Mouse (Mus musculus) spleen, postnatal 10 days (tissue): Measurements from ENCODE around the gene Nsmf.
A peak's percentile ranks its signal among the peaks of the same experiment; 100 is the strongest.

Experiments
- DNase-seq, 2 experiments: peaks; one replicate each; pipeline ENCODE4 v3.0.0; 2021 to 2022; ENCODE audit warnings: low spot score in 2 of 2

Gene Nsmf

DNA sequence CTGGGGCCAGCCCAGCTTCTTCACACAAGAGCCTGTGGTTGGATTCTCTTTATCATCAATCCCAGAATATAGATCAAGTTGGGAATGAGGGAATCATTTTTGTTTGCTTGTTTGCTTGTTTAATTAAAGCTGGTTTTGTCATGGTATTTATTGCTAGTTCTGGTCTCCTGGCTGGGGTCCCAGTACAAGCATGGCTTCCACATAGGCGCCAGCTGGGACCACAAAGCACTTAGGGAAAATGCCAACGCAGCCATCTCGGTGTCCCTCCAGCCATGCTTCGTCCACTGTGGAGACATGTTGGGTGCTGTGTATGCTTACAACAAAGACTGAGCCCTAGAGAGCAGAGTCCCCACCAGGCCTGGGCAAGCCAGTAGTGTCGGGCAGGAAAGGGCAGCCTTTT lies 31.4 kb downstream of the Nsmf start:
- no peak for DNase-seq

DNA sequence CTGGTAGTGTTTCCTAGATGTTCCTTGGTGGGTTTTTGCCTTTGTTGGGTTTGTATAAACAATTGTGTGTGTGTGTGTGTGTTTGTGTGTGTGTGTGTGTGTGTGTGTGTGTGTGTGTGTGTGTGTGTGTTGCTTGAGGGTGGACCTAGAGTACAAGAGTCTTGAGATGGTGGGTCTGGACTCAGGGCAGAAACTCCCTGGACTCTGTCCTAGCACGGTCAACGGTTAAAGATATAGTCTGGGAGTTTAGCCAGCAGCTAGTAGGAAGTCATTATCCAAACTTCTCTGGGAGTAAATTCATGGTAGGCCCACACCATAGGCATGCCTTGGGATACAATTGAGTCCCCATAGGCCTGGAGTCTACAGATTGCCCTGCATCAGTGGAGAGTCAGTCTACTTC lies 33.7 kb downstream of the Nsmf start:
- DNase-seq: no peak

DNA sequence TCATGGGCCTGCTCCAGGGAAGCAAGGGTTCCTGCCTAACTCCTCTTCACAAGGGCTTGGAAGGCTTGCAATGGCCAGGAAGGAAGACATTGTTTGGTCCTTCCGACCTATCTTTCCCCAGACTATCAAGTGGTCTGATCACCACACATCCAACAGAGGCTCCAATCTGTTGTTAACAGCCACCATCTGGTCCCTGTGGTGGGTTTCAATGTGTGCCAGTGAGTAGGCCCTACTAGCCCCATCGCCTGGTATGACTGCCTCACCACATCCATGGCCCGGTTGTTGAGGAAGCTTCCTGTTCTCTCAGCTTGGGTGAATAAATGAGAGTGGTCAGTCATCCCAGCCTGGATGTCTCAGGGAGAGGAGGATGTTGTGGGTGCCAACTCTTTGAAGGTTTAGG lies 34.5 kb downstream of the Nsmf start:
- no peak for DNase-seq

DNA sequence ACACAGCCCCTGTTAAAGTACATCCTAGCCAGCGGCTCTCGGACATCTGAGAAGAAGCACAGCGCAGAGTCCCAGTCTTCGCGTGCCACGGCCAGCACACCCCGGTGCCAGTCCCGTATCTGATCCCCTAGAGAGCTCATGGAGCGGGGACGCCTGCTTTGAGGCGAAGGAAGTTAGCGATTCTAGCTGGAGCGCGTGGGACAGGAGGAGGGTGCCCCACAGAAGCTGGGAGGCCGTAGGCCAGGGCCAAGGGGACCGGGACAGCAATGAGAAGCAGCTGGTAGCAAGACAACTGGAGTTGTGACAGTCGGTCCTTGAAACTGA lies 40.6 kb downstream of the Nsmf start:
- no peak for DNase-seq

DNA sequence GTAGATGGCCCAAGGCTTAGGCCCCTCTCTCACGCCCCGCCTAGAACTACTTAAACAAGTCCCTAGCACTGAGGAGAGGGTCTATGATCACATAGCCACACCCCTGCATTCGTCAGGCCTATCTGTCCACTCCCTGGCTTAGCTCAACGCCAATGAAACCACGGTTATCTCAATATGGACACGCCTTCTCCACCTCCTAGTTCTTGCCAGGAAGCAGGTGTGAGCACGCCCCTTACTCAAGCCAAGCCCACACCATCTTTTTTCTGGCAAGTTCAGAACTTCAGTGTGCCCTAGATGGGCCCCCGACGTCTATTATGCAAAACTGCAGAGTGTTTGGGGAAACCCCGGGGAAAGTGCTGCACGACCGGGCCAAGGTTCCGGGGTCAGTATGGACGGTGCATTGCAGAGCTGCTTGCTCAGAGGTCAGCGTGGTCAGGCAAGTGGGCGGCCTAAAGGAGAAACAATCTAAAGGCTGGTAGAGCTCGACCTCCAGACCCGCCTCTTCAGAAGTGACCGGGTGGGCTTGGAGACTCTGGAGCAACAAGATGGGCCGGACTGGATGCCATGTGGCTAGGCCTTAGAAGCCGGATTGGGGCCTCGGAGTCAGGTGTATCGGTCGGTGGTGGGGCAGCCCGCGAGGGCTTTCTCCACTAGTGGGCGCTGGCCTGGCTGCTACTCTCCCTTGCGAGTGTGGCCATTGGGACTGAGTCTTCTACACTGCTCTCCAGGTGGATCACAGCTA lies 41.1 kb downstream of the Nsmf start, which contains the start of gene Noxa1:
Gene Noxa1 (minus strand): TSS at position 41 of the 742 bp plus-strand sequence.
- DNase-seq: peak in 1 of 2 experiments; percentile 20

DNA sequence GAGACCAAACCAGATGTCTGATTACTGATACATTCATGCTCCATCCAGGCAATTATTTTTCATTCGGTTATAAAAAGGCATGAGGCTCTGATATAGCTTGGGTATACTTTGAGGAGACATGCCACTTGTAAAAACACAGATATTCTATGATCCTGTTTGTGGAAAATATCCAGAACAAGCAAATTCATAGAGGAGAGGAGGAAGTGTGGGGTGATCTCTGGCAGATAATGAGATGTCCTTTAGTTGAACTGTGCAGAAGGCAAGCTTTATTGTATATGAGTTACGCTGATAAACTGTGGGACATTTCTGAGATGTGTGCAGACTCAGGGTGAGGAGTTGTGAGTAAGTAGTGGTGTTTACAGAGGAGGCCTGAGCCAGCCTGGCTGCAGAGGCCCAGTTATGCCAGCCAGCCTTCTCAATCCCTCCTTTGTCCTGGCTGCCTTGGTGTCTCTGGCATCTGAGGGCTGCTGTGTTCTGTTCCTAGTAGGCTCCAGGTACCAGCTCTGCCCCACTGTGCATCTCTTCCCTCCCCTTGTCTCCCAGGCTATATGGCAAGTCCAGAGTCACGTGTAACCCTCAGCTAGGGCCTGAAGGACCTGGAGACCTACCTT lies 44.0 kb downstream of the Nsmf start:
- no peak for DNase-seq

DNA sequence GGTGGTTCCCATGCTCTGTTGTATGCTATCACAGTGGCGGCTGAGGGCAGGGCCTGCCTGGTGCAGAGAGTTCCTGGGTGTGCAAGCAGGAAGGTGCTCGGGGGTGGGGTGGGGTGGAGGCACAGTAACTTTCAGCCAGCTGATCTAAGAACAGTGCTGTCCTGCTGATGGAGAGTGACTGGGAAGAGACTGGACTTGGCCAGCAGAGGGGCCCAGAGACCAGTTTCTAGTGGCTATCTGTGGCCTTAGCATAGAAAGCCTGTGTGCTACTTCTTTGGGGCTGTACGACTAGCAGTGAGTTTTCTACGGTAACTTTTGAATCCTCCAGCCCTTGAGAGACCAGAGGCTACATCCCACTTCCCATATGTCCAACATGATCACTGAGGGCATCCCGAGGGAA lies 44.8 kb downstream of the Nsmf start:
- no peak for DNase-seq

DNA sequence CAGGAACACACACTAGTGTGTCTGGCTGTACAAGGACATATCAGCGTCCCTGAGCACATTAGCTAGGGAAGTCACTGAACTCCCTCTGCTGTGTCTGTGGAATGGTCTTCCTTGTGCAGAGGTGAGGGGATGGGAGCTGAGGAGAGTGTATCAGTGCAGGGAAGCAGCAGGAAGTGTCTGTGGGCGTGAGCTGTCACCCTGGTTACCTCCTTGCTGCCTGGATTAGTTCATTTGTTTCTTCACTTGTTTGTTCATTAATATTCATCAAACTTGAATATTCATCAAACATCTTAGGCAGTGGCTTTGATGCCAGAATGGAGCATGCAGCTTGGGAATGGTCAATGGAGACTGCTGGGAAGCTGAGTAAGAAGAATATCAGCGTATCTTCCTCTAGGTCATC lies 45.5 kb downstream of the Nsmf start:
- no peak for DNase-seq

DNA sequence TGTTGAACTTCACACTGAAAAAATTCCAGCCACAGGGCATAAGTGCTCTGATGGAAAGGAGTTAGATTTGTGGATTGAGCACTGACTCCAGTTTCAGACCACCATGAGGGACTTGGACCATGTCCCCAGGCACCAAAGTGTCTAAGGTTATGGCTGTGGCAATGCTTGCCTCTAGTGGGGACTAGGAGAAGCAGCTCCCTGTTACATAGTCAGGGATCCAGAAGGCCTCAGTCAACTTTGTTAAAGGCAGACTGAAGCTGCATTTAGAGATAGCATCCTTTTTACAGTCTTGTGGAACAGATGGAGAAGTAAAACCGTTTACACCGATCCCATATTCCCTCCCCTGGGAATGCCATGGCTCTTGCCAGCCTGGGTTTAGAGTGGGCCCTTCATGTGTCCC lies 50.0 kb downstream of the Nsmf start:
- DNase-seq: no peak

DNA sequence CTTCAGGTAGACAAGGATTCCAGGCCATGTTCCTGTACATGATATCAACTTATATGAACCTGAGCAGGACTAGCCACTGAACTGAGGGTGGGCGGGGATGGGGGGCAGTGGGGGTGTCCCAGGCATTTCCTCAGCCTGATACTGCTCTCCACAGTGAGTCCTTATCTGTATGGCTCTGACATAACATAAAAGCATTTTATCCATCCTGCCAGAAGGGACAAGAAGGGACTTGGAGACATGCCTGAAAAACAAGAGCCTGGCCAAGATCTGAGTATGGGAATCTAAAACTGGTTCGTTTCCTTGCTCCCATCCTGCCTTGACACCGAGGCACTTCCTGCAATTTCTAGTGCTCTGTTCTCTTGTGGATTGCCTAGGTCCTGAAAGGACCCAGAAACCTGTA lies 51.9 kb downstream of the Nsmf start:
- no peak for DNase-seq

DNA sequence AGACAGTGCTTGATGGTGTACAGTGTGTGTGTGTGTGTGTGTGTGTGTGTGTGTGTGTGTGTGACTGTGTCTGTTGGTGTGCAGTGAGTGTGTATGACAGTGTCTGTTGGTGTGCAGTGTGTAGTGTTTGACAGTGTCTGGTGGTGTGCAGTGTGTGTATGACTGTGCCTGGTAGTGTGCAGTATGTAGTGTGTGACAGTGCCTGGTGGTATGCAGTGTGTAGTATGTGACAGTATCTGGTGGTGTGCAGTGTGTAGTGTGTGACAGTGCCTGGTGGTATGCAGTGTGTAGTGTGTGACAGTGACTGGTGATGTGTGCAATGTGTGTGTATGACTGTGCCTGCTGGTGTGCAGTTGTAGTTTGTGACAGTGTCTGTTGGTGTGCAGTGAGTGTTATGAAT lies 55.3 kb downstream of the Nsmf start:
- DNase-seq: no peak

DNA sequence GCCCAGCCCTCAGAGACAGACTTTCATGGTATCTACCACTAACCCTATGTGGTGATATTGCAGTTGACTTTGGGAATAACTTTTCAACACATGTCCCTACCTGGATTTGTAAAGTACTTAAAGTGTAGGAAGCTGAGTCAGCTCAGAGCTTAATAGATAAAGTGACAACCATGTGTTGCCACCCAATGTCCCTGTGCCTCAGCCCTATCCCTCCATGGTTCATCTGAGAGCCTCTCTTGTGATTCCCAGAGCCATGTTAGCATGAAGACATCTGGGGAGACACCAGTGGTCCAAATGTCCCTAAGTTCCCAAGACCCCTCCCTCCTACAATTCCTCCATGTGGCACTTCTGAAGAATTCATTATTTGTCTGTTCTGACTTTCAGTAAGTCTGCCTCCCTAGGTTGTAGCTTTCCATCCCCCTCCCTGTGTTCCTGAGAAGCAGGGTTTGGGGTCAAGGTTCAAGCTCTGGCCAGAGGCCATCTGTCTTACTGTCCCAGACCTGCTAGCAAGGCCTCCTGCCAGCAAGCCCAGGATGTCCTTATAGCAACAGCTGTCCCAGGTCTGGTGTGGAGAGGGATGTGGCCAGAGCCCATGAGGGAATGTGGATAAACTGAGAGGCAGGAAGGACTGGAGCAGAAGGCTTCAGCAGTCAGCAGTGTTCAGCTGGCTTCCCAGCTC lies 56.5 kb downstream of the Nsmf start:
- no peak for DNase-seq

DNA sequence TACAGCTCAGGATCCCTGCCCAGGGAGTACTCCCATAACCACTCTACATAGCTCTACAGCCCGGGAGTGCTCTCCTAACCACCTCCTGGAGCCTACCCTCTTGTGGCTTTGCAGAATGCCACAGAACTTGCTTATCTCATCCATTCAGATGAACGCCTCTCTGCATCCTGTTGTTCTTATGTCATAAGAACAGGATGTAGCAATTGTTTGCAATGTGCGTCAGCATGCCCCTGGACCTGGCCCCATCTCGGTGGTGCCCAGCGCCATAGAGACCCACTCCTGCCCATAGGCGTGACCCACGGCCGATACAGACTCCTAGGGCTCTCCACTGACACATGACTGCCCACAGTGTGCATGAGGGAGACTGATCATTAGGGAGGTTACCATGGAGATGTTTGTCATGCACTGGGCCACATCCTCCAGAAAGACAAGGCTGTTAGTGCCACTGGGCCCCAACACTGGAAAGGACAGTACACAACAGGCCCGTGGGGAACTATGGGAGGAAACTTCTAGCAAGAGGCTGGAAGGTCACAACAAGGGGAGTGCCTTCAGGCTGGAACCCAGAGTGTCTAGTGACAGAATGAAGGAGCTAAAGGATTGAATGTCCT lies 57.1 kb downstream of the Nsmf start:
- DNase-seq: no peak
